Mouse (Mus musculus) C2C12 (cell line): ENCODE measurements around the gene Ptp4a2. TPM values are rescaled to one million over a fixed set of nuclear protein-coding genes. Genes with fewer than 3 reads are reported as not detected.

Source experiments
- H3K27me3 ChIP-seq: one replicate; pipeline ENCODE4 v1.6.1; 2011; ENCODE audit not compliant: control insufficient read depth, insufficient read depth, insufficient read length
- H3K36me3 ChIP-seq: one replicate; pipeline ENCODE4 v1.6.1; 2011; ENCODE audit not compliant: control insufficient read depth, insufficient read depth
- H3K4me3 ChIP-seq: one replicate; pipeline ENCODE4 v1.5.1; 2011; ENCODE audit warnings: mild to moderate bottlenecking, control low read depth; ENCODE audit not compliant: poor library complexity, insufficient read depth, severe bottlenecking
- H3K79me2 ChIP-seq: one replicate; pipeline ENCODE4 v1.6.1; 2011; ENCODE audit not compliant: control insufficient read depth, insufficient read depth
- H3K79me3 ChIP-seq: one replicate; pipeline ENCODE4 v1.6.1; 2011; ENCODE audit warnings: low read depth, control low read depth
- H3ac ChIP-seq: one replicate; pipeline ENCODE3; 2011; ENCODE audit warnings: low read depth; ENCODE audit not compliant: control insufficient read depth, insufficient read length
- CEBPB ChIP-seq: IDR thresholded peaks from one replicate; pipeline ENCODE4 v1.6.1; 2011; ENCODE audit warnings: low read depth, mild to moderate bottlenecking, control low read depth, moderate library complexity
- CTCF ChIP-seq: IDR thresholded peaks from one replicate; pipeline ENCODE4 v1.5.1; 2011; ENCODE audit not compliant: control insufficient read depth, insufficient read depth, insufficient read length
- FOSL1 ChIP-seq: IDR thresholded peaks from one replicate; pipeline ENCODE4 v1.8.0; 2011; ENCODE audit warnings: mild to moderate bottlenecking, low read length; ENCODE audit not compliant: poor library complexity, insufficient read depth, severe bottlenecking
- MAX ChIP-seq: IDR thresholded peaks from one replicate; pipeline ENCODE4 v1.6.1; 2011; ENCODE audit warnings: mild to moderate bottlenecking, control low read depth
- MYOD1 ChIP-seq: IDR thresholded peaks from one replicate; pipeline ENCODE4 v1.6.1; 2011; ENCODE audit warnings: low read depth; ENCODE audit not compliant: control insufficient read depth, insufficient read length
- MYOG ChIP-seq: IDR thresholded peaks from one replicate; pipeline ENCODE4 v1.6.1; 2011; ENCODE audit not compliant: control insufficient read depth, insufficient read length; ENCODE audit errors: extremely low read depth
- USF1 ChIP-seq: IDR thresholded peaks from one replicate; pipeline ENCODE4 v1.6.1; 2011; ENCODE audit warnings: low read depth, mild to moderate bottlenecking, control low read depth, moderate library complexity
- polyA plus RNA-seq: library from polyadenylated mRNA; unstranded; fragments of >200 nt; fragmentation: generic; extraction: Trizol; gene quantifications from one replicate; pipeline ENCODE4 v1.2.1, GENCODE M21; 2012; ENCODE audit warnings: missing spikeins

Ptp4a2 gene
- polyA plus RNA-seq, 1 experiment, result 101 TPM

GRCm38 (mm10) chr4:129821087-129821616 is 10.1 kb downstream of the Ptp4a2 start:
- Histone ChIP-seq H3K79me2 (peaks cover 59% of the 10 kb centered on the region), H3K36me3 (no peaks in the 10 kb centered on the region), H3K27me3 (no peaks in the 10 kb centered on the region), H3K4me3 (peak overlapping the region; percentile 71), H3ac (peak overlapping the region; percentile 75), H3K79me3 (peaks cover 56% of the 10 kb centered on the region)
- TF ChIP-seq USF1, result no peak

DNA sequence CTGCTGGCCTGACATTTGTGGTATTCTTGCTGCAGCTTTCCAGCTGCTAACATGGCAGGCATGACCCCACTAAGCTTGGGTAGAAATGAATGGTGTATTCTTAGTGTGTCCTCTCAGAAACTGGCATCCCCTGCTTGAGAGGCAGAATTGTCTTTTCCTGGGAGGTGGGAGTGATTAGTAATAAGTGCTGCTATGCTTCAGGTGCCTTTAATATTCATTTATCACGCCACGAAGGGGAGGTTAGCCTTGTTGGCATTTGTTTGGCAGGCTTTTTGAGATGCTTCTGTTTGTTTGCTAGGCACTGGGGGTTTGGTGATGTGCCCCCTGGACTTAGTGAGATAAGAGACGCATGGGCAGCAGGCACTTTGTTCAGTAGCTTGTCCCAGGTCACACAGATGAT is 11.3 kb downstream of the Ptp4a2 start:
- no peaks in the 10 kb centered on the region for H3K36me3 ChIP-seq
- peak overlapping the region; percentile 18 for H3ac ChIP-seq
- peaks cover 68% of the 10 kb centered on the region for H3K79me3 ChIP-seq
- no peaks in the 10 kb centered on the region for H3K27me3 ChIP-seq
- no peak for TF ChIP-seq MYOD1
- TF ChIP-seq MYOG, result no peak
- no peak for TF ChIP-seq MAX
- TF ChIP-seq CTCF, result no peak
- TF ChIP-seq USF1, result no peak
- no peak for TF ChIP-seq FOSL1
- TF ChIP-seq CEBPB, result no peak
- peak overlapping the region; percentile 71 for H3K4me3 ChIP-seq
- H3K79me2 ChIP-seq, result peaks cover 70% of the 10 kb centered on the region

- no peaks in the 10 kb centered on the region for H3K27me3 ChIP-seq
- peaks cover 80% of the 10 kb centered on the region for H3K79me2 ChIP-seq
- no peak overlapping the region for H3K4me3 ChIP-seq
- peaks cover 78% of the 10 kb centered on the region for H3K79me3 ChIP-seq
- no peak overlapping the region for H3ac ChIP-seq
- TF ChIP-seq FOSL1, result no peak
- TF ChIP-seq CEBPB, result peak; percentile 60
- no peak for TF ChIP-seq MYOG
- TF ChIP-seq CTCF, result no peak
- H3K36me3 ChIP-seq, result no peaks in the 10 kb centered on the region
These were observed 12.3 kb downstream of the Ptp4a2 start for GRCm38 (mm10) chr4:129823216-129823810.

DNA sequence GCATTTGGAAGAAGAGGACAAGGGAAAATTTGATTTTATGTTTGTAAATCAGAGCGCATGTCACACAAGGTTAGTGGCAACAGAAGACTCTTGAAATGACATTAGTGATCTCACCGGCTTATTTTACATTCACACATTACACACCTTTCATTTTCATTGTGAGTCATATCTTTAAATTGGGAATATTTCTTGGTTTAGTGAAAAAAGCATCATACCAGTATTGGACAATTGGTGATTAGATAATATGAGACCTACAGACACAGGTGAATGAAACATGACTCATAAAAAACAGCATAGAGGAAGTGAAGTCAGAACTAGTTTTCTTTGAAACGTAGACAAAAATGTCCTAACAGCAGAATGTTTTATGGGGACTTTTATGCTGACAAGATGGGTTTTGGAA is 16.6 kb downstream of the Ptp4a2 start:
- H3K27me3 ChIP-seq, result no peaks in the 10 kb centered on the region
- peaks cover 97% of the 10 kb centered on the region for H3K79me3 ChIP-seq
- peaks cover 3% of the 10 kb centered on the region for H3K36me3 ChIP-seq
- TF ChIP-seq USF1 (no peak), CTCF (no peak), MAX (no peak), MYOG (no peak), MYOD1 (no peak), FOSL1 (no peak), CEBPB (no peak)
- H3K4me3 ChIP-seq, result no peak overlapping the region
- peaks cover 100% of the 10 kb centered on the region for H3K79me2 ChIP-seq
- H3ac ChIP-seq, result no peak overlapping the region

GRCm38 (mm10) chr4:129828081-129828480 is 17.1 kb downstream of the Ptp4a2 start:
- Histone ChIP-seq H3K79me2 (peaks cover 100% of the 10 kb centered on the region), H3K36me3 (peaks cover 5% of the 10 kb centered on the region), H3K79me3 (peaks cover 97% of the 10 kb centered on the region), H3K27me3 (no peaks in the 10 kb centered on the region), H3ac (no peak overlapping the region), H3K4me3 (no peak overlapping the region)
- TF ChIP-seq CEBPB, result peak; percentile 42
- TF ChIP-seq FOSL1, result no peak
- TF ChIP-seq MYOD1, result peak; percentile 99

- Histone ChIP-seq H3K36me3 (peaks cover 5% of the 10 kb centered on the region), H3K27me3 (no peaks in the 10 kb centered on the region), H3K79me3 (peaks cover 97% of the 10 kb centered on the region), H3ac (no peak overlapping the region), H3K79me2 (peaks cover 100% of the 10 kb centered on the region), H3K4me3 (no peak overlapping the region)
- TF ChIP-seq MYOD1 (peak; percentile 68), MAX (no peak), CTCF (no peak)
These were observed 18.8 kb downstream of the Ptp4a2 start for GRCm38 (mm10) chr4:129829799-129830198.

- Histone ChIP-seq H3K36me3 (peaks cover 5% of the 10 kb centered on the region), H3ac (no peak overlapping the region), H3K27me3 (no peaks in the 10 kb centered on the region), H3K4me3 (no peak overlapping the region), H3K79me2 (peaks cover 100% of the 10 kb centered on the region), H3K79me3 (peaks cover 97% of the 10 kb centered on the region)
- TF ChIP-seq CEBPB, result no peak
- TF ChIP-seq FOSL1, result no peak
- no peak for TF ChIP-seq USF1
- TF ChIP-seq MAX, result no peak
- TF ChIP-seq CTCF, result no peak
- no peak for TF ChIP-seq MYOD1
- TF ChIP-seq MYOG, result no peak
These were observed 19.4 kb downstream of the Ptp4a2 start for GRCm38 (mm10) chr4:129830343-129830944.
